Mouse (Mus musculus) lung, embryonic 14.5 days (tissue): ENCODE measurements around the gene Rinl. TPM values are rescaled to one million over a fixed set of nuclear protein-coding genes. Genes with fewer than 3 reads are reported as not detected.
A peak's percentile ranks its signal among the peaks of the same experiment; 100 is the strongest.

Experiments used
- ATAC-seq: fragments of 200-750 bp; cut with Nextera tagmentation; 2 replicates; pipeline ENCODE4 v1.8.0; 2017; ENCODE audit warnings: mild to moderate bottlenecking, moderate TSS enrichment, moderate library complexity; ENCODE audit not compliant: insufficient read depth
- DNase-seq: peaks from one replicate; pipeline ENCODE4 v3.0.0-alpha.2; 2015
- H3K27ac ChIP-seq: fragments of 300-500 bp; sonication (generic); 2 replicates; pipeline ENCODE4 v1.5.1; 2014; ENCODE audit warnings: low read depth, mild to moderate bottlenecking, moderate library complexity
- H3K27me3 ChIP-seq: fragments of 300-500 bp; sonication (generic); 2 replicates; pipeline ENCODE4 v1.6.1; 2014; ENCODE audit warnings: low read length, control low read depth; ENCODE audit not compliant: insufficient read depth
- H3K36me3 ChIP-seq: fragments of 300-500 bp; sonication (generic); 2 replicates; pipeline ENCODE4 v1.6.1; 2014; ENCODE audit warnings: control low read depth; ENCODE audit not compliant: insufficient read depth
- H3K4me1 ChIP-seq: fragments of 300-500 bp; sonication (generic); 2 replicates; pipeline ENCODE4 v1.6.1; 2014; ENCODE audit warnings: antibody characterized with exemption, control low read depth; ENCODE audit not compliant: insufficient read depth
- H3K4me2 ChIP-seq: fragments of 300-500 bp; sonication (generic); 2 replicates; pipeline ENCODE4 v1.6.1; 2014; ENCODE audit warnings: mild to moderate bottlenecking
- H3K4me3 ChIP-seq: fragments of 300-500 bp; sonication (generic); 2 replicates; pipeline ENCODE4 v1.5.1; 2014; ENCODE audit warnings: low read depth, low read length
- H3K9ac ChIP-seq: fragments of 300-500 bp; sonication (generic); 2 replicates; pipeline ENCODE4 v1.6.1; 2014
- H3K9me3 ChIP-seq: fragments of 300-500 bp; sonication (generic); 2 replicates; pipeline ENCODE4 v1.6.1; 2016; ENCODE audit warnings: low read depth, low read length, control low read depth
- CTCF ChIP-seq: IDR thresholded peaks from 2 replicates; pipeline ENCODE4 v1.5.1; 2016; ENCODE audit warnings: antibody characterized with exemption, low read depth
- WGBS: fragments of 180-500 bp; shearing (Covaris S2); extraction: QIAGEN DNeasy Blood & Tissue Kit; methylation state at CpG from one replicate; pipeline ENCODE4 v1.1.7; 2014; 5-methylcytosine and 5-hydroxymethylcytosine counted together
- polyA plus RNA-seq: library from polyadenylated mRNA; unstranded; fragments of >200 nt; fragmentation: Nextera tagmentation; extraction: Ambion mirVana; gene quantifications from 2 replicates; pipeline ENCODE4 v1.2.1, GENCODE M21; 2014

Gene Rinl
- polyA plus RNA-seq, 1 experiment from 2014 or later, result 6.8 TPM

- DNase-seq, result peak; percentile 65
- WGBS, result 27% methylated on average over 1 of the region's 1 CpGs
- ATAC-seq, result peak; percentile 70
- H3K4me2 ChIP-seq, result no peak overlapping the region
- H3K9me3 ChIP-seq, result 0 out of 2 replicates have a peak, but pooled peaks cover 2% of the 10 kb centered on the region
- no peaks in the 10 kb centered on the region for H3K27me3 ChIP-seq
- H3K4me3 ChIP-seq, result no peak overlapping the region
- no peak overlapping the region for H3K27ac ChIP-seq
- no peaks in the 10 kb centered on the region for H3K36me3 ChIP-seq
- H3K9ac ChIP-seq, result no peak overlapping the region
- TF ChIP-seq CTCF, result no peak
- H3K4me1 ChIP-seq, result no peaks in the 10 kb centered on the region
Measured at GRCm38 (mm10) chr7:28847273-28847672, 58.5 kb downstream of the Rinl start.

Other genes with a start within 250 kb of the Rinl start
- not detected in 2 replicates for gene Sycn, start 248.1 kb upstream of the Rinl start, polyA plus RNA-seq
- gene Nccrp1, start 241.7 kb upstream of the Rinl start, polyA plus RNA-seq, result not detected in 2 replicates
- gene Samd4b, start 190.8 kb upstream of the Rinl start, polyA plus RNA-seq, result 27.9 and 34.0 TPM in 2 replicates
- gene Pak4, start 190.8 kb upstream of the Rinl start, polyA plus RNA-seq, result 46.2 and 52.5 TPM in 2 replicates
- gene Acp7, start 157.6 kb upstream of the Rinl start, polyA plus RNA-seq, result not detected in 2 replicates
- 6.8 and 6.9 TPM in 2 replicates for gene Fbxo27, start 96.1 kb upstream of the Rinl start, polyA plus RNA-seq
- 13.6 and 15.8 TPM in 2 replicates for gene Fbxo17, start 72.2 kb upstream of the Rinl start, polyA plus RNA-seq
- gene Mrps12, start 47.1 kb upstream of the Rinl start, polyA plus RNA-seq, result 131 and 132 TPM in 2 replicates
- 27.9 and 31.4 TPM in 2 replicates for gene Sars2, start 47.0 kb upstream of the Rinl start, polyA plus RNA-seq
- gene Ccer2, start 32.8 kb upstream of the Rinl start, polyA plus RNA-seq, result not detected in 2 replicates
- 54.0 and 59.6 TPM in 2 replicates for gene Sirt2, start 22.2 kb upstream of the Rinl start, polyA plus RNA-seq
- 31.8 and 37.4 TPM in 2 replicates for gene Nfkbib, start 21.5 kb upstream of the Rinl start, polyA plus RNA-seq
- gene Hnrnpl, start 19.6 kb downstream of the Rinl start, polyA plus RNA-seq, result 254 and 255 TPM in 2 replicates
- 127 and 133 TPM in 2 replicates for gene Ech1, start 36.2 kb downstream of the Rinl start, polyA plus RNA-seq
- gene Lgals4, start 44.9 kb downstream of the Rinl start, polyA plus RNA-seq, result 3.2 and 3.7 TPM in 2 replicates
- 1.0 and 1.7 TPM in 2 replicates for gene Lgals7, start 74.9 kb downstream of the Rinl start, polyA plus RNA-seq
- 0.42 and 0.61 TPM in 2 replicates for gene Capn12, start 92.5 kb downstream of the Rinl start, polyA plus RNA-seq
- 266 and 270 TPM in 2 replicates for gene Actn4, start 173.4 kb downstream of the Rinl start, polyA plus RNA-seq
- gene Eif3k, start 192.9 kb downstream of the Rinl start, polyA plus RNA-seq, result 392 and 398 TPM in 2 replicates
- gene Map4k1, start 193.1 kb downstream of the Rinl start, polyA plus RNA-seq, result 8.5 and 10.7 TPM in 2 replicates